Mouse (Mus musculus) embryonic fibroblast, embryonic 13.5 days (primary cell): ENCODE measurements around the gene Cdk11b. TPM values are rescaled to one million over a fixed set of nuclear protein-coding genes. Genes with fewer than 3 reads are reported as not detected.

ENCODE experiments used
- H3K27ac ChIP-seq: 2 replicates; pipeline ENCODE4 v1.5.1; 2012; ENCODE audit warnings: low read length, control low read depth, inconsistent platforms; ENCODE audit not compliant: insufficient read depth
- H3K4me1 ChIP-seq: 2 replicates; pipeline ENCODE4 v1.6.1; 2011; ENCODE audit warnings: low read length; ENCODE audit not compliant: control insufficient read depth, insufficient read depth
- H3K4me3 ChIP-seq: 2 replicates; pipeline ENCODE4 v1.5.1; 2011; ENCODE audit warnings: mild to moderate bottlenecking, control low read depth, low read length; ENCODE audit not compliant: insufficient read depth
- CTCF ChIP-seq: IDR thresholded peaks from 2 replicates; pipeline ENCODE4 v1.5.1; 2011; ENCODE audit warnings: mild to moderate bottlenecking, control low read depth, low read length, moderate library complexity, borderline replicate concordance; ENCODE audit not compliant: insufficient read depth
- POLR2A ChIP-seq: IDR thresholded peaks from 2 replicates; pipeline ENCODE4 v1.6.1; 2011; ENCODE audit warnings: low read depth, mild to moderate bottlenecking, control low read depth, low read length, moderate library complexity
- polyA plus RNA-seq: library from polyadenylated mRNA; stranded (reverse); fragments of >200 nt; gene quantifications from 2 replicates; pipeline ENCODE4 v1.2.4, GENCODE M21; 2011; ENCODE audit warnings: low read depth; ENCODE audit not compliant: missing spikeins, insufficient read length

Cdk11b gene
- polyA plus RNA-seq, 1 experiment = 77.0 TPM

GRCm38 (mm10) chr4:155690571-155691375 is 66.1 kb downstream of the Cdk11b start:
- TF ChIP-seq POLR2A (no peak), CTCF (no peak)
- Histone ChIP-seq H3K27ac (no peak overlapping the region), H3K4me3 (no peak overlapping the region), H3K4me1 (no peaks in the 10 kb centered on the region)

- Histone ChIP-seq H3K4me1 (peaks cover 12% of the 10 kb centered on the region), H3K27ac (no peak overlapping the region), H3K4me3 (no peak overlapping the region)
- TF ChIP-seq CTCF = no peak
- TF ChIP-seq POLR2A = no peak
Observed at GRCm38 (mm10) chr4:155692421-155692820, 67.8 kb downstream of the Cdk11b start.

GRCm38 (mm10) chr4:155694111-155694481 is 69.4 kb downstream of the Cdk11b start, which contains the start of gene Fndc10:
Gene Fndc10, plus strand, starts transcription at chr4:155694342.
- peak within 1 kb of the TSS; percentile 37 for H3K4me3 ChIP-seq
- peaks cover 17% of the 10 kb centered on the region for H3K4me1 ChIP-seq
- TF ChIP-seq POLR2A (peak; percentile 47; the same call in 1 of the 2 replicates), CTCF (no peak)
- H3K27ac ChIP-seq = peak within 1 kb of the TSS; percentile 1

GRCm38 (mm10) chr4:155694482-155695401 is 70.1 kb downstream of the Cdk11b start:
- peak overlapping the region; percentile 37 for H3K4me3 ChIP-seq
- peaks cover 17% of the 10 kb centered on the region for H3K4me1 ChIP-seq
- H3K27ac ChIP-seq = peak overlapping the region; percentile 1
- peak; percentile 59 for TF ChIP-seq POLR2A
- peak; percentile 23; the same call in 1 of the 2 replicates for TF ChIP-seq CTCF

GRCm38 (mm10) chr4:155695531-155696062 is 70.9 kb downstream of the Cdk11b start:
- Histone ChIP-seq H3K4me3 (no peak overlapping the region), H3K4me1 (peaks cover 17% of the 10 kb centered on the region), H3K27ac (no peak overlapping the region)
- TF ChIP-seq CTCF = no peak
- TF ChIP-seq POLR2A = no peak

GRCm38 (mm10) chr4:155696261-155697255 is 71.9 kb downstream of the Cdk11b start:
- Histone ChIP-seq H3K4me3 (no peak overlapping the region), H3K27ac (peak overlapping the region; percentile 71)

More at GRCm38 (mm10) chr4:155696261-155697255, 71.9 kb downstream of the Cdk11b start:
- peaks cover 17% of the 10 kb centered on the region for H3K4me1 ChIP-seq
- TF ChIP-seq POLR2A = peak; percentile 49; the same call in 1 of the 2 replicates
- no peak for TF ChIP-seq CTCF

Other genes starting within 250 kb of the Cdk11b start
- not detected in 2 replicates for gene Gabrd, start 226.7 kb upstream of the Cdk11b start, polyA plus RNA-seq
- gene Cfap74, start 215.7 kb upstream of the Cdk11b start, polyA plus RNA-seq = 1.5 and 2.0 TPM in 2 replicates
- not detected in 2 replicates for gene Tmem52, start 155.7 kb upstream of the Cdk11b start, polyA plus RNA-seq
- 532 and 536 TPM in 2 replicates for gene Gnb1, start 133.5 kb upstream of the Cdk11b start, polyA plus RNA-seq
- 116 and 130 TPM in 2 replicates for gene Nadk, start 62.5 kb upstream of the Cdk11b start, polyA plus RNA-seq
- 11.7 and 13.5 TPM in 2 replicates for gene Slc35e2, start 23.4 kb upstream of the Cdk11b start, polyA plus RNA-seq
- not detected in 2 replicates for gene Gm10563, start 20.6 kb downstream of the Cdk11b start, polyA plus RNA-seq
- gene Mmp23, start 28.5 kb downstream of the Cdk11b start, polyA plus RNA-seq = 80.7 and 93.1 TPM in 2 replicates
- 17.2 and 21.1 TPM in 2 replicates for gene Mib2, start 44.3 kb downstream of the Cdk11b start, polyA plus RNA-seq
- gene Fndc10, start 69.5 kb downstream of the Cdk11b start, polyA plus RNA-seq = 11.1 and 16.1 TPM in 2 replicates
- 101 and 104 TPM in 2 replicates for gene Ssu72, start 79.9 kb downstream of the Cdk11b start, polyA plus RNA-seq
- 1.0 and 1.2 TPM in 2 replicates for gene Tmem240, start 109.9 kb downstream of the Cdk11b start, polyA plus RNA-seq
- 48.8 and 55.2 TPM in 2 replicates for gene Atad3a, start 136.2 kb downstream of the Cdk11b start, polyA plus RNA-seq
- 0.67 and 0.77 TPM in 2 replicates for gene Vwa1, start 149.8 kb downstream of the Cdk11b start, polyA plus RNA-seq
- 0.25 and 0.52 TPM in 2 replicates for gene Tmem88b, start 161.0 kb downstream of the Cdk11b start, polyA plus RNA-seq
- not detected in 2 replicates for gene Ankrd65, start 165.6 kb downstream of the Cdk11b start, polyA plus RNA-seq
- 115 and 129 TPM in 2 replicates for gene Mrpl20, start 178.0 kb downstream of the Cdk11b start, polyA plus RNA-seq
- gene Ccnl2, start 187.6 kb downstream of the Cdk11b start, polyA plus RNA-seq = 74.3 and 91.9 TPM in 2 replicates
- gene Aurkaip1, start 206.4 kb downstream of the Cdk11b start, polyA plus RNA-seq = 73.1 and 74.4 TPM in 2 replicates
- gene Mxra8, start 214.8 kb downstream of the Cdk11b start, polyA plus RNA-seq = 441 and 484 TPM in 2 replicates
- 38.5 and 41.4 TPM in 2 replicates for gene Dvl1, start 222.5 kb downstream of the Cdk11b start, polyA plus RNA-seq
- gene Tas1r3, start 238.5 kb downstream of the Cdk11b start, polyA plus RNA-seq = 0.14 TPM in 1 of 2 replicates, not detected in the other
- gene Cptp, start 244.6 kb downstream of the Cdk11b start, polyA plus RNA-seq = 17.4 and 21.5 TPM in 2 replicates
- gene Ints11, start 244.7 kb downstream of the Cdk11b start, polyA plus RNA-seq = 33.2 and 40.0 TPM in 2 replicates